Mouse (Mus musculus) small intestine, adult 2 months (tissue): ENCODE measurements at regions not wholly inside any gene's neighbourhood (a gene's known extent, or its start where the extent isn't known, plus 50 kb on each side); places are given as distances from the start of the nearest gene placed in this dataset.

Experiments used
- H3K27ac ChIP-seq: fragments of 200-500 bp; 2 replicates; pipeline ENCODE4 v1.5.1; 2012; ENCODE audit warnings: low read depth, low read length, control low read depth, inconsistent platforms; ENCODE audit not compliant: insufficient read depth
- H3K27me3 ChIP-seq: fragments of 200-500 bp; 2 replicates; pipeline ENCODE4 v1.6.1; 2012; ENCODE audit warnings: mild to moderate bottlenecking, moderate library complexity, low read length, inconsistent platforms; ENCODE audit not compliant: control insufficient read depth, insufficient read depth
- H3K36me3 ChIP-seq: fragments of 200-500 bp; 2 replicates; pipeline ENCODE4 v1.6.1; 2012; ENCODE audit warnings: mild to moderate bottlenecking, low read length, control low read depth, inconsistent platforms; ENCODE audit not compliant: control insufficient read depth, insufficient read depth
- H3K4me1 ChIP-seq: fragments of 200-500 bp; 2 replicates; pipeline ENCODE4 v1.6.1; 2012; ENCODE audit warnings: low read length, inconsistent platforms, mixed read lengths; ENCODE audit not compliant: control insufficient read depth, insufficient read depth, insufficient read length
- H3K4me3 ChIP-seq: fragments of 200-500 bp; 2 replicates; pipeline ENCODE4 v1.5.1; 2012; ENCODE audit warnings: low read depth, mild to moderate bottlenecking, control low read depth, inconsistent platforms, low read length, moderate library complexity
- CTCF ChIP-seq: fragments of 200-500 bp; IDR thresholded peaks from 2 replicates; pipeline ENCODE4 v1.5.1; 2012; ENCODE audit warnings: low read depth, mild to moderate bottlenecking, control low read depth, inconsistent platforms, low read length, moderate library complexity, mixed read lengths; ENCODE audit not compliant: insufficient replicate concordance, insufficient read length; ENCODE audit errors: extremely low read depth
- POLR2A ChIP-seq: fragments of 200-500 bp; IDR thresholded peaks from 2 replicates; pipeline ENCODE4 v1.6.1; 2012; ENCODE audit warnings: low read depth, mild to moderate bottlenecking, control low read depth, inconsistent platforms, low read length, moderate library complexity
- WGBS: fragments of 180-500 bp; shearing (Covaris S2); methylation state at CpG from one replicate; pipeline ENCODE4 v1.1.7; 2018; 5-methylcytosine and 5-hydroxymethylcytosine counted together

- H3K27ac ChIP-seq, result no peak overlapping the region
- 85% methylated on average over 3 of the region's 3 CpGs for WGBS
- no peak for TF ChIP-seq CTCF
- TF ChIP-seq POLR2A, result no peak
Measured at GRCm38 (mm10) chr13:69182478-69182877, 183.1 kb upstream of the Adcy2 start.

DNA sequence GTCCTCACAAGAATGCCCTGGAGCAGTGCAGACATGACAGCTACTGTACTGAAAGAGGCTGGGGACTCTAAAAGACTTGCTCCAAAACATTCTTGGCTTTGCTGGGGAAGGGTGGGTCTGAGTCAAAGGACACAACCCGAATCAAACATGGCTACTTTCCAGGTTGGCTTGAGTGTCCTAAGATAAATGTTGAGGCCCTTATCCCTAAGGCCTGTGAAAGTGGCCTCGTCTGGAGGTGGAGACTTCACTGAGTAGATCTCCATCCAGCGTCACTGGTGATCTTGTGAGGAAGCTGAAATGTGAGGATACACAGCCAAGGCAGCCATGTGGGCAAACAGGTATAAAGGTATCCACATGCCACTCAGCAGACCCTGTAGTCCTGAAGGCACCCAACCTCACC, 191.3 kb upstream of the Adcy2 start:
- 71% methylated on average over 3 of the region's 3 CpGs for WGBS

More at GRCm38 (mm10) chr13:69182478-69182877, 183.1 kb upstream of the Adcy2 start:
- Histone ChIP-seq H3K36me3 (no peaks in the 10 kb centered on the region), H3K4me3 (no peak overlapping the region), H3K27me3 (no peaks in the 10 kb centered on the region), H3K4me1 (no peaks in the 10 kb centered on the region)

DNA sequence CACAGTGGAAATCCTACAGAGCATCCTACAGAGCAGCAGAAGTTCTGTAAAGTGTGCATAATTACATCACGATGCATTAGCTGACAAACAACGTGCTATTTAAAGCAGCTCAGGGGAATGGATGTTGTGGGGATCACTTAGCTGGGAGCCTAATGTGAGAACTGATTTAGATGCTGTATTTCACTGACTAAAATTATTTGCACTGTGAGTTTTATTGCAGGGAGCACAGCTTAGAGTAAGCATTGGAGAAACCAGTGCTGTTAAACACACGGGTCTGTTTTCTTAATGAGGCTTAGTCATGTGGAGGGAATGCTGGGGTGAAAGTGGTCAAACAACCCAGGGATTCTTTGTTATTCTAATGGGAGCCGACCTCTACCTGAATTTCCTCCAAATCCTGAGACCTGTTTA, 197.1 kb upstream of the Adcy2 start:
- Histone ChIP-seq H3K36me3 (no peaks in the 10 kb centered on the region), H3K4me1 (no peaks in the 10 kb centered on the region), H3K27me3 (no peaks in the 10 kb centered on the region), H3K27ac (no peak overlapping the region), H3K4me3 (no peak overlapping the region)
- TF ChIP-seq CTCF (no peak), POLR2A (no peak)
- 4% methylated on average over 4 of the region's 4 CpGs for WGBS

More for the DNA sequence above, 191.3 kb upstream of the Adcy2 start:
- H3K4me3 ChIP-seq, result no peak overlapping the region
- H3K27me3 ChIP-seq, result no peaks in the 10 kb centered on the region
- TF ChIP-seq CTCF (no peak), POLR2A (no peak)
- no peaks in the 10 kb centered on the region for H3K4me1 ChIP-seq
- H3K36me3 ChIP-seq, result no peaks in the 10 kb centered on the region
- H3K27ac ChIP-seq, result no peak overlapping the region

DNA sequence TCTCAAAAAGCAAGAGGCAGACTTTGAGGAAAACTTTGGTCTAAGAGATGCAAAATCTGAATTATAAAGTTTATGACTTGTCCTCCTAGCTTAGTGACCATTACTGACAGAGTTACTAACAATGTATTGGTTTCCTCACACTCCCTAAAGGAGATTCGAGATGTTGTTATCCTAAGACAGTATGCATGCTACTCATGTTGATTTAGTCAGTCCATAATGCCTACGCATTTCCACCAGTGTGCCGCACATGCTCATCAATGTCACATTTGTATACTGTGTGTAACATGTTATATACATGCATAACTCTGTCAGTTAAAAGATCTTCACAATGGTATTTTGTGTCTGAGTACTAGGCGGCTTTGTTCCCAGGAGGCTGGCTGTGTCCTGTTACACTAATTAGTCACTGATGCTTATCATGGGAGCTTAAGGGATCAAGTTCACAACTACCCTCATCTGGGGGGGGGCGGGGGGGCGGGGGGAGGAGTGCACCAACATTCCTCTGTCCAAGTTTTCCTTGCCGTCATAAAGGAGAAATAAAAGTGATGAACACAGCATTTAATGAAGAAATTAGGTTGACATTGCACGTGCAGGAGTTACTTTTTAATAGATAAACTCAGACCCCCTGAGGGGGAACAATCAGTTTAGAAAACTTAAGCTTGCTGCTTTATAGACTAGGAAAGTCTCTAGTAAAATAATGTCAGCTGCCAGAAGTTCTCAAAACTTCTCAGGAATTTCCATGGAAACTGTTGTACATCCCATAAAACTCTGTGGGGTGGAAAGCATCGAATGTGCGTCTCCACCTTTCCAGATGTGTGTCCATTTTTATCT, 208.6 kb upstream of the Adcy2 start:
- no peaks in the 10 kb centered on the region for H3K36me3 ChIP-seq
- no peaks in the 10 kb centered on the region for H3K27me3 ChIP-seq
- H3K27ac ChIP-seq, result no peak overlapping the region
- no peaks in the 10 kb centered on the region for H3K4me1 ChIP-seq
- H3K4me3 ChIP-seq, result no peak overlapping the region
- 67% methylated on average over 10 of the region's 10 CpGs for WGBS
- TF ChIP-seq POLR2A (no peak), CTCF (no peak)

DNA sequence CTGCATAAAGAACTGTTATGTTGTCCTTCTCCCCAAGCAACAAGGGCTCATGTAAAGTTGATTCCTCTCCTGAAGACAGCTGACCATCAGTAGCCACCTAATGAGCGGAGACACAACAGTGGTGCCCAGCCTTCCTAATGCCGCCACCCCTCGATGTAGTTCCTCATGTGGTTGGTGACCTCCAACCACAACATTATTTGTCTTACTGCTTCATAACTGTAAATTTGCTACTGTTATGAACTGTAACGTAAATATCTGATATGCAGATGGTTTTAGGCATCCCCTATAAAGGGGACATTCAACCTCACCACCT, 209.2 kb upstream of the Adcy2 start:
- TF ChIP-seq POLR2A (no peak), CTCF (no peak)
- H3K36me3 ChIP-seq, result no peaks in the 10 kb centered on the region
- H3K4me3 ChIP-seq, result no peak overlapping the region
- H3K4me1 ChIP-seq, result no peaks in the 10 kb centered on the region
- H3K27ac ChIP-seq, result no peak overlapping the region
- H3K27me3 ChIP-seq, result no peaks in the 10 kb centered on the region
- 76% methylated on average over 4 of the region's 4 CpGs for whole genome bisulfite sequencing

DNA sequence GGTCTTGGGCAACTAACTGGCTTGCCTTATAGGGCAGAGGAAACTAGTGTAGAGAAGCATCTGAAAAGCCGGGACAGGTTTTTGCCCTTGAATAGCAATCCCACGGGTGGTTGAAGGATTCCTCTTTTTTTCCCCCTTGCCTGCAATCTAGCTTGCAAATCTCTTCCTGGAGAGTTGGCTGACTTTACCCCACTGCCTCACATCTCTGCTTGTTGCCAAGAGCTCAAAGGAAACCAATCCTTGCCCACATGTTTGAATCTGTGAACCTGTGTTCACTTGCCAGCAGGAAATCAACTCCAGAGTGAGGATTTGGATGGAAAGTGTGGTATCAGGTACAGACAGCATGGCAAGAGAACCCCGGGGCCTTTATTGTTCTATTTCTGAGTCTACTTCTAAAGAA, 217.2 kb upstream of the Adcy2 start:
- TF ChIP-seq CTCF (no peak), POLR2A (no peak)
- WGBS, result 78% methylated on average over 3 of the region's 3 CpGs
- no peak overlapping the region for H3K27ac ChIP-seq
- H3K4me3 ChIP-seq, result no peak overlapping the region
- no peaks in the 10 kb centered on the region for H3K36me3 ChIP-seq
- no peaks in the 10 kb centered on the region for H3K4me1 ChIP-seq
- no peaks in the 10 kb centered on the region for H3K27me3 ChIP-seq

GRCm38 (mm10) chr13:69220425-69220824, 221.1 kb upstream of the Adcy2 start:
- no peak overlapping the region for H3K27ac ChIP-seq
- TF ChIP-seq POLR2A (no peak), CTCF (no peak)
- 62% methylated on average over 1 of the region's 1 CpGs for WGBS

DNA sequence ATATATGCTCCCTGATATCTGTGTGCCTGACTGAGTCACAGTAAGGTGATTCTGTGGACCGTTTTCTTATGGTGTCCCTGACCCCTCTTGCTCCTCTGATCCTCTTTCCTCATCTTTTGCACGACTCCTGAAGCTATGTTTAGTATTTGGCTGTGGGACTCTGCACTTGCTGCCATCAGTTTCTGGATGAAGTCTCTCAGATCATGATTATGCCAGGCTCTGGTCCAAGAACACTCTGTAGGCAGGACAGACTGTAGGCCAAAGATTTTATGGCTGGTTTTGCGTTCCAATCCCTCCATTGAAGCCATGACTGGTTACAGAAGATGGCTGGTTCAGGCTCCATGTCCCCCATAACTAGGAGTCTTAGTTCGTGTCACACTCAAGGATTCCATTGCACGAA, 227.2 kb upstream of the Adcy2 start:
- no peaks in the 10 kb centered on the region for H3K27me3 ChIP-seq
- no peaks in the 10 kb centered on the region for H3K4me1 ChIP-seq
- TF ChIP-seq CTCF, result no peak
- no peak for TF ChIP-seq POLR2A
- 58% methylated on average over 5 of the region's 5 CpGs for WGBS
- no peak overlapping the region for H3K4me3 ChIP-seq
- no peaks in the 10 kb centered on the region for H3K36me3 ChIP-seq
- H3K27ac ChIP-seq, result no peak overlapping the region

More at GRCm38 (mm10) chr13:69220425-69220824, 221.1 kb upstream of the Adcy2 start:
- no peak overlapping the region for H3K4me3 ChIP-seq
- H3K27me3 ChIP-seq, result no peaks in the 10 kb centered on the region
- no peaks in the 10 kb centered on the region for H3K4me1 ChIP-seq
- no peaks in the 10 kb centered on the region for H3K36me3 ChIP-seq
